Mouse (Mus musculus): ENCODE measurements around the gene 1700023F06Rik.

DNA sequence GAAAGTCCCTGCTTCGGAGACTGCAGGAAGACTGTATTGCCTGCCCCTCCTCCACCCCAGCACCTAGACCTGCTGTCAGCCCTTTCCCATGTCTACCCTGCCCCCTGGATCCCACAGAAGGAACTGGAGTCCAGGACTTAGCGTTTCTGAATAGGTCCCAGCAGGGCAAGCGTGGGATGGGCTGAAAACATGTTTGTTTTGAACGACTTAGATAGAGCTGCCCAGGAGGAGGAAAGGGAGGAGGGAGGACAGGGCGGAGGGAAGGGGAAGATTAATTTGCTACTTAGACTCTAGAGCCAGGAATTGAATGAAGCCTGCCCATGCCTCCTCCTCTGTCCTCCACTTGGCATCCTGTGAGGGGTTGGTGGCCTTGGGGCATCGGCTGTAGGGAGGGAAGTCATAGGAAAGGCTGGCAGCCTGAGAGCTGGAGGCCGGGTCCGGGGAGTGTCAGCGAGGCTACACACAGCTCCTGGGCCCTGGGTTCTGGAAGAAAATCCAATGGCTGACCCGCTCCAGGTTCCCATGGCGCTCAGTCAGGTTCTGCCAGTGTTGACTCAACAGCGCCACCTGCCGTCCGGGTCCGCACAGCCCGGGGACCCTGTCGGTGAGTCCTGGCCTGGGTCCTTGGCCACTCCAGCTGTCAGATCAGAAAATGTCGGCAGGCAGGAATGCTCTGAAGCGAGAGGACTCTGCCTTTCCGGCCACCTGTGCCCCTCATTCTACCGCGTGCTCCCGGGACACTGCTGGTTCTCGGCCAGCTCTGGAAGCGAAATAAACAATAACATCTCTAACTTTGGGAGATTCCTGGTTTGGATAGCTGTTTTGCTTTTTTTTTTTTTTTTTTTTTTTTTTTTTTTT, 49.5 kb downstream of the 1700023F06Rik start:
- TF ChIP-seq POLR2A (IDR thresholded peaks at IDR 0.05; ENCODE audit: borderline replicate concordance, insufficient read depth, low read length) (0 out of 2 replicates have a peak, but pooled peaks have one; percentile 17), CTCF (IDR thresholded peaks at IDR 0.05; ENCODE audit: borderline replicate concordance, insufficient read depth, low read depth, low read length) (peak; percentile 99)
